Mouse (Mus musculus) ES-CJ7 (cell line): ENCODE results near the gene Dusp19.

Experiments
- DNase-seq: peaks from one replicate; pipeline ENCODE4 v3.0.0; 2011; ENCODE audit warnings: low read depth, low spot score

Dusp19 gene

DNA sequence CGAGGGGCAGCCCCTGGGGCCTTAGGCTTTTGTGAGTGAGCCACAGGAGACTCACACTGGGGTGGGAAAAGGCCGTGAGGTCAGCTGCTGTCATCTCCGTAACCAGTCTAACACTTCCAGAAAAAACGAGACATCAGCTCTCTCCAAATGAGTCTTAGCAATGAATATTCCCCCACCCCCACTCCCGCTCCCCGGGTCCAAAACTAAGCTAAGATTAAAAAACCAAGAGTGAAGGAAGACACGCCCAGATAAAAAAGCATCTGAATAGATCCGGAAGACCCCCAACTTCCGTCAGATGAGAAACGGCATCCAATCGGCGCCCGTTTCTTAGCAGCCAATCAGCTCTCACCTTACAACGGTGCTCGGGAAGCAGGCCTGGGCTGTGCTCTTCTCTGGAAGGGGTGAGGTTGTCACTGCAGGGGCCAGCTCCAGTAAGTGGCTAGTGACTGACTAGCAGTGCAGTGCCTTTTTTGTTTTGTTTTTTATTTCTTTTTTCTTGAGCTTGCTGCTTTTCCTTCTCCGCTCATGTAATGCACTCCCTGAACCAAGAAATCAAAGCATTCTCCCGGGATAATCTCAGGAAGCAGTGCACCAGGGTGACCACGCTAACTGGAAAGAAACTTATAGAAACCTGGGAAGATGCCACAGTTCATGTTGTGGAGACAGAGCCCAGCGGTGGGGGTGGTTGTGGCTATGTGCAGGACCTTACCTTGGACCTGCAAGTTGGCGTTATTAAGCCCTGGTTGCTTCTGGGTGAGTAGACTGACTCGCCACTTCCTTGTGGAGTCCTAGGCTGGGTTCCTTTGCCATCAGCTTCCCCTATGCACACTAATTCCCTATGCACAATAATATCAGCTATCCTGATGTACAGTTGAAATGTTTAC, at the start of gene Dusp19, which contains the start of gene Nup35:
Gene Dusp19 (plus strand): TSS at position 192 of the 884 bp plus-strand sequence.
Gene Nup35 (plus strand): TSS at position 383 of the 884 bp plus-strand sequence.
- peak; percentile 94 for DNase-seq

DNA sequence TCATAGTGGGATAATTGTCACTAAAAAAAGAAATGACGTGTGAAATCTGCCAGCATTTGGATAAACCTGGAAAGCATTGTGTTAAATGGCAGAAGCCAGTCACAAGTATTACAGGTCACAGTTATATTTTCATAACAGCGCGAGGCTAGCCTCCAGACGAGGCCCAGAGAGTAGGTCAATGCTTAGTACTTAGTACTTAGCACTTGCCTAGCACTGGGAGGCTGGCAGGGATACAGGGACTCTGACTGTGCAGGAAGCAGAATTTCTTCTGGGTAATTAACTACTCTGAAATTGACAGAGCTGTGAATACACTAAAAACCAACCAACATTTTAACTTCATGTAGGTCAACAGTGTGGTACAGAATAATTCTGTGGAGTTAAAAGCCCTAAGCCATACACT, 49.4 kb upstream of the Dusp19 start:
- DNase-seq = no peak

DNA sequence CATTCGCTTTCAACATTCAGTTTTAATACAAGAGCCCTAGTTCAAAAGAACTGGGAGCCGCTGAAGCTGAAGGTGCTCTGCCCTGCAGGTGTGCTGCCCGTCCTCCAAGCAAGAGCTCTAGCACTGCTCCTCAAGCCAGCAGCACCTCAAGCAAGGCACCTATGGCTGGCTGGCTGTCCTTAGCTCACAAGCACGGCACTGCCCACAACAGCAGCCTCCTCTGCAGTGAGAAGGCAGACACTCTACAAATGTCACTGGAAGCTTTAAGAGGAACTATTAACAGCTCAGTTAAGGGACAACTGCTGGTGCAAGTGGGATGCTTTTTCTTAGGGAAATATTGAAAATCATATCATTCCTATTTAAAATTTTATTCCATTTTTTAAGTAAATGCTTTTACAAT, 46.2 kb upstream of the Dusp19 start:
- no peak for DNase-seq

DNA sequence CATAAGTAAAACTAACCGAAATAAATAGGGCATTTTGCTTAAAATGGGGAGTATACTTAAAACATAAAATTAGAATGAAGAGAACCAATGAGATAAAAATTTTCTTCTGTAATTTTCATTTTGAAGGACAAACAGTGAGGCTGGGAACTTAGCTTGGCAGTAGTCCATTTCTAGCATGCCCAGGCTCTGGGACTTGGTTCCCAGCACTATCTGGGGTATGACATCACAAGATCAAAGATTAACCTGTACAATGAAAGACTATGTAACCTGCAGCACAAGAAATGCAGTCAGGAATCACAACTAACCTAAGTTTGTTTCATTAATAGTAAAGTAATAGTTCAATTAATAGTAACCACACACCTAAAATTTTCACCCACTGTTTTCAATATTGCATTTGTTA, 39.6 kb upstream of the Dusp19 start:
- DNase-seq = no peak

DNA sequence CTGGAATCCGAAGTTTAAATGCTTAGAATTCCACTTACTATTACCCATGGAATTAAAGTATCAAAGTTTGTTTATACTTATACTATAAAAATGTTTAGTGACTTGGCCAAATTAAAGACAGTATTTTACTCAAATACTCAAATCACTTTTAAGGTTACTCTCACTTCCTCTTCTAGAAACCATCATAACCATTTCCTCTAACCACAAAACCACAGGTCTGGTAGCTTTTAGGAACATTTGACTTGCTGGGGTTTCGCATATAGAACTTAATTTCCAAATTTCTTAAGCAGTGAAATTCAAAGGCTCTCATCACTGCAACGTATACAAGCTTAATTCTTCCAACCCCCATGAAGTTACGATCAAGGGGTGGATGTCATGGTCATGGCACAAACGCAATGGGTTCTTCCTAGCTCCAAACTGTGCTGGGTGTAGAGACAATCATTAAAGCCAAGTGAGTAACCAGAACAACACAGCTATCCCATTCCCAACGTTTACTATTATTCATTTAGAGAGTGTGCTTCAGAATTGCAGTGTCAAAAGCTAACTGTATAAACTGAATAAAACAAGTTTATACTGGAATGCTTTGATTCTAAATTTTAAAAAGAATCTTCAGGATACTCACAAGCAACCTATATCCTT, 37.5 kb upstream of the Dusp19 start:
- no peak for DNase-seq

DNA sequence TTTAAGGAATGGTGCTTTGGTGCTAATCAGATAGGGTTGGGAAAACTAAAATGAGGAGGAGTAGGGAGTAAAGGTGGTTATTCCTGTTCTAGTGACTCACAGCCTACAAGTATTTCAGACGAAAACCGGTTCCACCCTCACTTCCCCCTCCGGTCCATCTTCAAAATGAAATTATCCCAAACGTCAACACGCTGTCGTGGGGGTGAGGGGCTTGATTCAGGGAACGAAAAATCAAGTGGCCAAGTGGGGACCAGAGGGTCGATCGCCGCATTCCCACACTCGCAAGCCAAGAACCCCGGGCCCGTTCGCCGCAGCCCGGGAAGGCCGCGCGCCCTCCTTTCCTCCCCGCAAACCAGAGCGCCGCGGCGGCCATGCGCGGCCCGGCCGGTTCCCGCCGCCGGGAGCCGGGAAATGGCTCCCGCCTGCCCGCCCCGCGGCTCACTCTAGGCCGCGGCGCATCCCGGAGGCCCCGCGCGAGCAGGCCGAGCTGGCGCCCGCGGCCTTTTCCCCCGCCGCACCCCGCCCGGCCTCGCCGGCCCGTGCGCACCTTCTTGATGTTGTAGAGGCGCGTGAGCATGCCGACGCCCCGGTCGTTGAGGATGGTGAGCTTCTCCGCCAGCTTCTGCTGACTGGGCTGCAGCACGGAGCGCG, 36.4 kb upstream of the Dusp19 start:
- no peak for DNase-seq

DNA sequence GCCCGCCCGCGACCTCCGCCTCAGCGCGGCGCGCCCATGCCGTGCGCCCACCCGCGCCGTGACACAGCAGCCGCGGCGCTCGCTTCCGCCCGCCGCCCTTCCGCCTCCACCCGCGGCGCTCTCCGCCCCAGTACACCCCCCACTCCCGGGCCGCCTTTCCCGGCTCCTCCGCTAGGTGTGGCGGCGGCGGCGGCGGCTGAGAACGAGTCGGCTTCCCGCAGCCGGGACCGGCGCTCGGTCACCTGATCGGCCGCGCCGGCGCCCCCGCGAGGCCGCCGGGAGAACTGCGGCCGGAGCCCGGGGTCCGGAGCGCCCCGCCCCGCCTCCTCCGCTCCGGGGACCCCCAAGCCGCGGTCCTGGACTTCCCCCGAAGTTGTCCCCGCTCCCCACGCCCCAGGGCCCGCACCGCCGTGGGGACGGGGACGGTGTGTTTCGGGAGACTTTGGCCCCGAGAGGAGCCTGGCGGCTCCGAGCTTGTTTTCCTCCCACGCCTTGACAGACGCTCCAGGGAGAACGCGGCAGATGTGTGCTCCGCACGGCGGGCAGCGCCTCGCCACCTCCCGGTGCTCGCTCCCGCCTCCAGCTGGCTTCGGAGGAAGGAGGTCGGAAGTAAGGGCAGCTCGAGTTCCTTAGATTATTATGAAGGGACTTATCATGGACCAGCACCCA, 35.7 kb upstream of the Dusp19 start, which contains the start of gene Nckap1:
Gene Nckap1 (minus strand): TSS at position 338 of the 669 bp plus-strand sequence.
- DNase-seq = peak; percentile 58

DNA sequence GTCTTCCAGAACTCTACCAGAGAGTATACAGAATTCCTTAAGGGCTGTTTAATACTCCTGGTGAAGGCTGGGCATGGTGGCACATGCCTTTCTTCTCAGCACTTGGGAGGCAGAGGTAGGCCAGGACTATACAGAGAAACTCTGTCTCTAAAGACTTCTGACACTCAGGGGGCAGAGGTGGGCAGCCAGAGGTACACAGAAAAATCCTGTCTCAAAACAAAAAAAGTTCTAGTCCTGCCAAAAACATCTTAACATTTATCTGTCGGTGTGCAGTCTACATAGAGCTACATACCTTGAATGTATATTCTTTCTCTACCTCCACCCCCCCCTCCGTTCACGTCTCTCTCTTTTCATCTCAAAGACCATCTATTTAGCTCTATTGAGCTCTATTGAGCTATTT, 34.5 kb upstream of the Dusp19 start:
- no peak for DNase-seq

DNA sequence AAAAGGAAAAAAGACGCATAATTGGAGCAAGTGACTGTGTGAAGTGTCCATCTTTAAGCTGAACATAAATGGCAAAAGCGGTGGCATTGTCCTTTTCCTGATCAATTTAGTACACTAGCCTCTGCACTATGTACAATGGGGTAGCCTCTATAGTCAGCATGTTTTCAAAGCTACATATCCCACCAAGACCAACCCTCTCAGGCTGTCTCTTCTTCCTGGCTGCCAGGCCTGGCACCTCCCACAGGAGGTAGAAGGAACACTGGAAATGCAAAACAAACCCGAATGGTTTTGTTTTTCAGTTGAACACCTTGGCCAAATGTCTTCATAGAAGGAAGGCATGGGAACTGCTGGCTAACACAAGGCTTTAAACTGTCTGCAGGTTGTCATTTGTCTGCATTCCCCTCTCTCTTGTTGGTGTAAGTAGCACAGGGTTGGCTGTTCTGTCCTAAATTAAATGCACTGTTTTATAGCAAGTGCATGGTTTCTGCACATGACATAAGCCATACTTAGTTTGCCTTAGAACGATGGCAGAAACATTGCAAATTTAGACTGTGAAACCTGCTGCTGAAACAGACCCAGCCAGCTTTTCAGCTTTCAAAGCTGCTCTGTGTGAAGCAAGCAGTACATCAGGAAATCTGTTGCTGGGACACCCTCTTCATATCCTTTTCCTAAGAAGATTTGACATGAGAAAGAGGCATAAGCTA, 22.5 kb upstream of the Dusp19 start:
- DNase-seq = no peak

DNA sequence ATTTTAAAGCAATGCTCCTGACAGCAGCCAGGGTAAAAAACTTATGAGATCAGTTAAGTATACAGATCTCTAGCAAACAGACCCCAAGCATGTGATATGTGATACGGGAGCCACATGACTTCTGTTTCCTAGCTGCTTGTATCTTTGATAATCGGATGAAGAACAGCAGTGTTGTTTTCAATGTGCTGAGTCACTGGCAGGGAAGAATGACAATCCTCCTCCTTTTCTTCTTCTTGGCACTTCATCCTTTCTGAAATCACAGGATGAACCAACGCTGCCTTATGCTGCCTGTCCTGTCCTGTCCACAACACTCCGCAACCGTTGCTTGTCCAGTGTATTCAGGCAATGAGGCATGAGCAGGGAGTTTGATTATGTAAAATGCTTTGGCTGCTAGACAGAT, 19.9 kb upstream of the Dusp19 start:
- DNase-seq = no peak

DNA sequence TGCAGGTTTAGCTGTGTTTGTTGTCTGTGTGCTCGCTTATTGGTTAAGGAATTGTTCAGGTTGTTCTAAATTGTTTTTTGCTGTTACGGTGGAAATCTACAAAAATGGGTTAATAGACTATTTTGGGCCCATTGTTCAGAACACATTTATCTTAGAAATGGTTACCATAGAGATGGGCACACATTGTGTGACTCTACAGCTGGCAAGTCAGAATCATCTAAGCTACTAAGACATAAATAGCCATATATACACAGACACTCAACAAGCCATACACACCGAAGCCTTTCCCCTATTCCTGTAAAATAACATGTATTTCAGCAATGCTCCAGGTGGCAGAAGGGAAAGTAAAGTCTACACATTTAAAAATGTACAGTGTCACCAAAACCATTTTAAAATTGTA, 17.0 kb upstream of the Dusp19 start:
- DNase-seq = no peak

DNA sequence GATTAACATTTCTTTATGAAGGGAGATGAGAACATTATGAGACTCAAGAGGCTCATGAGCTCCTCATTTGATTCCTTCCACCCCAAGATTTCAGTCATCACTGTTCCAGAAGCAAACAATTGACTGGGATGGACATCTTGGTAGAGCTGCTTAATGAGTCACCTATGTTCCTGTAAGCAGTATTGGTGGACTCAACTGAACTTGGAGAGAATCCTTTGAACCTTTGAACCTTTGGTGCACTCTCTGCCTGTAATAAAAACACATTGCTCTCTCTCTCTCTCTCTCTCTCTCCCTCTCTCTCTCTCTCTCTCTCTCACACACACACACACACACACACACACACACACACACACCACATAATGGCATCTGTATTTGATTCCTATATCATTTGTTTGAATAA, 16.2 kb upstream of the Dusp19 start:
- DNase-seq = no peak

DNA sequence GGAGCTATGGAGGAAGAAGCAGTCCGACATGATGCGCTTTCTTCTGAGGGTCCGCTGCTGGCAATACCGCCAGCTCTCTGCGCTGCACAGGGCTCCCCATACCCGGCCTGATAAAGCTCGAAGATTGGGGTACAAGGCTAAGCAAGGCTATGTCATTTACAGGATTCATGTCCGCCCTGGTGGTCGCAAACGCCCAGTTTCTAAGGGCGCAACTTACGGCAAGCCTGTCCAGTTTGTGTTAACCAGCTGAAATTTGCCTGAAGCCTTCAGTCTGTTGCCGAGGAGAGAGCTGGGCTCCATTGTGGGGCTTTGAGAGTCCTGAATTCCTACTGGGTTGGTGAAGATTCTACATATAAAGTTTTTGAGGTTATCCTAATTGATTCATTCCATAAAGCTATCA, 14.1 kb upstream of the Dusp19 start:
- peak; percentile 53 for DNase-seq

DNA sequence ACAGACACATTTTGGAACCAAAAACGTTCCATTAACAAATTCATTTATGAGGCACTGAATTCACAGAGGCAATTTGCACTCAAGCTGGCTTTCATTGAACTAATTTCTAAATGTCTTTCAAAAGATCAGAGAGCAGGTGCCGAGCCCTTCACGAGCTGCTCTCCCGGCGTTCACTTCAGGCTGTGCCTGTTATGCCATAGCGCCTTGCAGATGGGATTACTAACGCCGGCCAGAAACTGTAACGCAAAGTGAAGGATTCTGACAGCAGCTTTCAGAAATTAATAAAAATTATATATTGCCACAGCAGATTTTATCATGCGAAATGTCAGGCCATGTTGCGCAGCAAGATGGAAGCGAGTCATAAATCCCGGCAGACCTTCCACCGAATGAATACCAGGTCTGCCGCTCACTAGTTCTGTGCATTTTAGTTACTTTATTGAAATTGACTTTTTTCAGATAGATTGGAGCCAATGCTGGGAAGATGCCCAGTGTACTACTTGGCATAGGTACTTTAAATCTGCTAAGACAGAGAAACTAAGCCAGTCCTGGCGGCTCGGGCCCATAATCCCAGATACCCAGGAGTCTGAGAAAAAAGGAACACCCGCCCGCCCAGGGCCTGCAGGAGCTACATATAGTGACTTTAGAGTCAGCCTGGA, 12.9 kb upstream of the Dusp19 start:
- DNase-seq = no peak

DNA sequence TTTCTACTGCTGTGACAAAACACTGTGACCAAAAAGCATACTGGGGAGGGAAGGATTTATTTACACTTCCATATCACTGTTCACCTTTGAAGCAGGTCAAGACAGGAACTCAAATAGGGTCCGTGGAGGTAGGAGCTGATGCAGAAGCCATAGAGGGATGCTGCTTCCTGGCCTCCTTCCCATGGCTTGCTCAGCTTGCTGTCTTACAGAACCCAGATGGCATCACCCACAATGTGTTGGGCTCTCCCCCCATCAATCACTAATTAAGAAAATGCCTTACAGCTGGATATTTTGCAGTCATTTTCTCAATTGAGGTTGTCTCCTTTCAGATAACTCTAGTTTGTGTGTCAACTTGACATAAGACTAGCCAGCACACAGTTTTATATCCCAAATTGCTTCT, 4.6 kb upstream of the Dusp19 start:
- DNase-seq = no peak

DNA sequence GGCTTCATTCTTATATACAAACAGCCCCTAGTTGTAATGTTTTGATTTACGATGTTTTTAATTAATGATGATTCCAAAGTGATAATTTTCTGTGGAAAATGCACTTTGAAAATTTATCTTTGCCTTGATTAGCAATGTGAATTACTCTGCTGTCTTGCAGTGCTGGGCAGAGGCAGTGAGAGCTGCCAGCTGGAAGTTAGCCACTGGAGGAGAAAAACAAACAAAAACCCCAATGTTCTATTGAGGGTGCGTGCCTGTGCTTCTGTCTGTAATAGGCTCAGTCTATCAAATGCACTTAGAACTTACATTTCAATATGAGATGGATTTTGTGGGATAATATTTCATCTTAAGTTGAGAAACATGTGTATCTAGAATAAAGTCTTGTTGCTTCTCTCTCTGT, 4.0 kb upstream of the Dusp19 start:
- DNase-seq = no peak

DNA sequence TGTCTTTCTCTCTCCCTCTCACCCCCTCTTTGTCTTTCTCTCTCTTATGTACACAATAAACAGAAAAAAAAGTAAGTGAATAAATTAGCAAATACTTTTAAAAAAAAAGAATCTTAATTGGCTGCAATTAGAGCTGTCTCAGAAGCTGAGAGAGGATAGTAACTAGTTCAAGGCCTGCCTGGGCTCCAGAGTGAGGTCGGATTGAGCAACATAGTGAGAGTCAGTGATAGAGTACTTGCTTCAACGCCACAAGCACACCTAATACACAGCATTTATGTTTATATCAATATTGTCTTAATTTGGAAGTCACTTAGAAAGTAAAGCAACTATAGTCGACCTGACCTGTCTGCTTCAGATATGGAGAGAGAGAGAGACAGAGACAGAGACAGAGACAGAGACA, 2.1 kb downstream of the Dusp19 start:
- DNase-seq = no peak

DNA sequence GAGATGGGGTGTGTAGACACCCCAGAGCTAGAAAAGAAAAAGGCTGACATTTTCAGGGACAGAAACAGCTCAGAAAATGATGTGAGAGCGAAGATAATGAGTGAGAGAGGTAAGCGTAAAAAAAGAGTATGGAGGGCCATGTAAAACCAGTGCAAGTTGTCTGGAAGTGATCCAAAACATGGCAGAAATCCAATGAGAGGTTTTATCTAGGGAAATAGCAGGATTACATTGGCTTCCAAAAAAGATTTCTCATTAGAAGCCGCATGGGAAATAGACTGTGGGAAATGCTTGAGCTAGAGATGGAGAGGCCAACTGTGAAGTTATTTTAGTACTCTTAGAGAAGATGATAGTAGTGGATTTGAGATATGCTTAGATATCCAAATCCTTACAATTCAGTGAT, 5.1 kb downstream of the Dusp19 start:
- no peak for DNase-seq

DNA sequence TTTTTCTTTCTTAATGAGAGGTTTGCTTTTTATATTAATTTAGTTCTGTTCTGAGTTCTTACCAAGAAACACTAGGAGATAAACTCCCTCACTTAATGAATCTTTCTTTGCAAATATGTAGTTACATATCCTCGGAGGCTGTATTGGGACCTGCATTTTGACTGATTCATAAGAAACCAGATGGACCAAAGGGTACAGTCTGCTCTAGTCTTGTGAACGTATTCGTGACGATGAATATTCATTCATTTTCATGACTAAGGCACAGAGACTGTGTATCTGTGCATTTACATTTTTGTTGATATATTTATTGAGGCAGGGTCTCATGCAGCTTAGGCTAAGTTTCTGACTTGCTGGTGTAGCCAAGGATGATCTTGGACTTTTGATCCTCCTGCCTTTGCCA, 7.7 kb downstream of the Dusp19 start:
- DNase-seq = no peak

DNA sequence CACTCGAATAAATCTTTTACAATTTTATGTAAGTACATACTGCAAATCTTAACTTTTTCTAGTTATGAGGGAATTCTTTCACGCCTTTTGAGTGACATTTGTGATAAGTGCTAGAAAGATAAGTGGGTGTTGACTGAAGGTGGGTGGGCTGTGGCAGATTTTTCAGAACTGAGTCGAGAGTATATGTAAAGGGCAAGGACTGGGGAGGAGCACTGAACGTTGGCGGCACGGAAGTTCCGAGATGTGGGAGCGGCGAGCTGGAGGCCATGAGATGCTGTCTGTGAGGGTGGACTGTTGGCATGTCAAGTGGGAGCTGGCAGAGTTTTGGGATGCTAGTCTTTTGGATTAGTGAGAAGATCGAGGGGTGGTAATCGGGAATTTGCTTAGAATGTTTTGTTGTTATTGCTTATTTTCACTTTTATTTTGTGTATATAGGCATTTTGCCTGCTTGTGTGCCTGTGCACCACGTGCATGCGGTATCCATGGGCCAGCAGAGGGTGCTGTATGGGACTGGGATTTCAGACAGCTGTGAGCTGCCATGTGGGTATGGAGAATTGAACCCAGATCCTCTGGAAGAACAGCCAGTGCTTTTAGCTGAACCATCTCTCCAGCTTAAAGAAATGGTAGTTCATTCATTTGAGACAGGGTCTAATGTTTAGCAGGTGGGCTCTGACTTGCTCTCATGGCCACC, 15.6 kb downstream of the Dusp19 start:
- peak; percentile 50 for DNase-seq
